Mouse (Mus musculus) megakaryocyte-erythroid progenitor cell, adult 5-6 weeks (primary cell): Measurements from ENCODE around the gene Gm20547. TPM values are rescaled to one million over a fixed set of nuclear protein-coding genes. Genes with fewer than 3 reads are reported as not detected.
"Not testable (repeated sequence)": the region's sequence is repeated elsewhere in the genome, so short reads cannot be mapped to it uniquely, and the experiment has no call there.

ENCODE experiments used
- ATAC-seq: replicated peaks from 2 replicates; pipeline ENCODE4 v1.8.0; 2016; ENCODE audit warnings: mild to moderate bottlenecking, inconsistent platforms; ENCODE audit not compliant: severe bottlenecking, poor library complexity, low FRiP score, low TSS enrichment
- total RNA-seq, 2 experiments: library from RNA; stranded (forward) in 1 of 2; stranded (reverse) in 1 of 2; fragments of 200-1000, 215-1000 nt in 1 of 2; fragments of >200 nt in 1 of 2; fragmentation: Nextera tagmentation in 1 of 2; gene quantifications; 2 replicates each; pipeline ENCODE4 v1.2.3; 2014 to 2017

Gene Gm20547
- not detected in 2 replicates for total RNA-seq (2014; fragmentation: Nextera tagmentation)
- total RNA-seq (2017), result not detected in 2 replicates

DNA sequence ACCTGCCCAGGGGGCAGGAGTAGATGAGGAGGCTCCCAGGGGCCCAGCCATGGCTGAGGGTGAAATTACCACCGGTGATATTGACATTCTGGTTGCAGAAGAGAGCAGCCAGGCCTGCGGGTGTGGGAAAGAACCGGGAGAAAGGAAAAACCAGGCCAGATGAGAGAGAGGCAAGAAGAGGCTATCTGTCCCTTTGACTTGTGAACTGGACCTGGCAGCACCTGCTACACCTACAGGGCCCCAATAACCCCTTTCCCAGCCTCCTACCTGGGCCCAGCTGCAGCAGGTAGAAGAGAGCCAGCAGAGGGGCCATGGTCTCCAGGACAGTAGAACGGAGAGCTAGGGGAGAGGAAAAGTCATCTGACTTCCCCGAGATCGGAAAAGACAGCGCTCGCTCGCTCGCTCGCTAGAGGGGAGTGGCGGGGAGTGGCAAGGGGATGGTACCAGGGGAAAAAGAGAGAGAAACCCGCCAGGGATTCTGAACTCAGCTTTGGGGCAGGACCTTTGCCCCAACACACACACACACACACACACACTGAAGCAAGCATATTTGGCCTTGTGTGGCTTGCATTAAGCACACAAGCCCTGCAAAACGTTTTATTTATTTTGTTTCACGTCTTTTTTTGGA lies at the start of gene Gm20547:
Gm20547 (minus strand) TSS at position 360 of the 628 bp plus-strand sequence.
- no peak for ATAC-seq

DNA sequence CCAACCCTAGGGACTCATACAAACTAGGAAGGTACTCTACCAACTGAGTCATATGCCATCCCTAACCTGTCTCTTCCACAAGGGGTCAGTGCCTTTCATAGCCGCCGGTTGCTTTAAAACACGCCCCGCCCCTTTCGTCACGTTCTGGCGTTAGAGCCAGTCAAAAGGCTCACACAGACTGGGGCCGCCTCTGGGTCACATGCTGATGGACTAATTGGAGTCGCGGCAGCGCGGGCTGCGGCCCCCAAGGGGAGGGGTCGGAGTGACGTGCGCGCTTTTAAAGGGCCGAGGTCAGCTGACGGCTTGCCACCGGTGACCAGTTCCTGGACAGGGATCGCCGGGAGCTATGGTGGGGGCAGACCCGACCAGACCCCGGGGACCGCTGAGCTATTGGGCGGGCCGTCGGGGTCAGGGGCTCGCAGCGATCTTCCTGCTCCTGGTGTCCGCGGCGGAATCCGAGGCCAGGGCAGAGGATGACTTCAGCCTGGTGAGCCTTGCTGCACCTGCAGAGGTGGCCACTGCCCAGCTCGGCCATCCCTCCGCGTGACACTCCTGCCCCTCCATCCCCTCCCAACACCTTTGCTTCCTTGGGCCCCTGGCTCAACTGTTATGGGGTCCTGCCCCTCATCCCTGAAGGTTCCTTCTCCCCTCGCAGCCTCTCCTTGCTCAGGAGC lies 49.4 kb upstream of the Gm20547 start, which contains the start of gene Neu1:
Neu1 (plus strand) TSS at position 193 of the 674 bp plus-strand sequence.
- peak; percentile 95 for ATAC-seq

DNA sequence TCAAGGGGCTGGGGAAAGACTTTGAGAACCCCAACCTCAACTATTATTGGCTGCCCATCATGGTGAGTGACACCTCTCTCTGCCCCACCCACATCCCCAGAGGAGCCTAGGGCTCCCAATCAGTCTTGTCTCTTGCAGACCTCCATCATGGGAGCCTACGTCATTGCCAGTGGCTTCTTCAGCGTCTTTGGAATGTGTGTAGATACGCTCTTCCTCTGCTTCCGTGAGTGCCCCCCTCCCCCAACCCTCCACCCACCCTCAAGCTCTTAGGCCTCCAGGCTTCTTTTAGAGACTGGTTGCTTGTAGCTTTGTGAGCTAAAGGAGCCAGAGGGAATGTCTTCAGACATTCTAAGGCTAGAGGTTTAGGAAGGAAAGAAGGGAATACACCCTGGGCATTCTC lies 47.0 kb upstream of the Gm20547 start:
- no peak for ATAC-seq

DNA sequence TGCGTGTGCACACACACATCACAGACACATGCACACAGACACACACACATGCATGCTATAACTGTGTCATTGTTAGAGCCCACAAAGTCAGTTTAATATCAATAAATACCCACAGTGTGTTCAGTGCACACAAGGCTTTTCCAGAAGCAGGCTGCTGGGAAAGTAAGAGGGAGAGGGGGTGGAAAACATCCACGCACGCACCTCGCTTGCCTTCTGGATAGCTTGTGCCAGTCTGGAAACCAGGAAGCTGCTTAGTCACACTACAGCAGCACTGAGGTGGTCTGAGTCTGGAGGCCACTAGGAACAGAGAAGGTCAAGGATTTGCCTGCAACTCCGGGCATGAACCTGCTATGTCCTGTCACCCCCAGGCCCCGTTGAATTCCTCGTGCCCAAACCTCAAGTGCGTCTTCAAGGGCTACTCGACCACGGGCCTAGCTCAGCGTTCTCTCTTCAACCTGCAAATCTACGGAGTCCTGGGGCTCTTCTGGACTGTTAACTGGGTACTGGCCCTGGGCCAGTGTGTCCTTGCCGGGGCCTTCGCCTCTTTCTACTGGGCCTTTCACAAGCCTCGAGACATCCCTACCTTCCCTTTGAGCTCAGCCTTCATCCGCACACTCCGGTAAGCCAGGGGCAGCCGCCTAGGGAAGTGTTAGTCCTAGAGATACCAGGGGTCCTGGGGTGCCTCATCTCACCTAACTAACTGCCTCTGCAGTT lies 45.6 kb upstream of the Gm20547 start:
- ATAC-seq, result no peak

- ATAC-seq, result no peak
These were observed 42.4 kb upstream of the Gm20547 start for GRCm38 (mm10) chr17:34924258-34924657.

DNA sequence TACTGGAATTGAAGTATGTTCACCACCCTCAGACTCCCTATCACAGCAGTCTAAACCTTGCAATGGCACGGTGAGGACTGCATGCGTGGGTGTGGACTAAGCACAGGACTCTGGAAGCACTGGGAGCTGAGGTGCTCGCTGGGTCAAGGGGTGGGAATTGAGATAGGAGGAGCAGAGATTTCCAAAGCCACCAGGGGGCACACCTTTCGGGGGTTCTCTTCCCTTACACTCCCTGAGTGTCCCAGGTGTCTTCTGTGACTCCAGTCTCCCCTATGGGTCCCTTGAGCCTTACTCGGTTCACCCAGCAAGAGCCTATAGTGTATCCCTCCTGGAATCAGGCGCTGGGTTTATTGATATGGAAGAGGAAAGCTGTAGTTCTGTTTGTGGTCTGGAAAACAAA lies 41.1 kb upstream of the Gm20547 start:
- ATAC-seq, result peak; percentile 42; the same call in 1 of the 2 replicates

- no peak for ATAC-seq
These were observed 35.3 kb upstream of the Gm20547 start for GRCm38 (mm10) chr17:34917188-34917587.

DNA sequence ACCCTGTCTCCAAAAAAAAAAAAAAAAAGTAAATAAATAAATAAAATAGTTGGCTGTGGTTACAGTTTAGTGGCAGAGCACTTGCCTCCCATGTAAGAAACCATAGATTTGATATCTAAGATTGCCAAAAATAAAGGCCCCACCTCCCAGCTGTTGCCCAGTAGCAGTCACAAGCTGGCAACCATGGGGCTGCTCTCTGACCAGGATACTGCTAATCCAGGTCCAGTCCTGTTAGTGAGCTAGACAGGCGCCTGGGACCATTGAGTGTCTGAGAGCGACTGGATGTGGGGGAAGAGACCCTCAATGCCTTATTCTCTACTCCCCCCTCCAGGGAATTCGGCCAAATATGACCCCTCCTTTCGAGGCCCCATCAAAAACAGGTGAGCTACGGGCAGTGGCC lies 34.5 kb upstream of the Gm20547 start:
- no peak for ATAC-seq

DNA sequence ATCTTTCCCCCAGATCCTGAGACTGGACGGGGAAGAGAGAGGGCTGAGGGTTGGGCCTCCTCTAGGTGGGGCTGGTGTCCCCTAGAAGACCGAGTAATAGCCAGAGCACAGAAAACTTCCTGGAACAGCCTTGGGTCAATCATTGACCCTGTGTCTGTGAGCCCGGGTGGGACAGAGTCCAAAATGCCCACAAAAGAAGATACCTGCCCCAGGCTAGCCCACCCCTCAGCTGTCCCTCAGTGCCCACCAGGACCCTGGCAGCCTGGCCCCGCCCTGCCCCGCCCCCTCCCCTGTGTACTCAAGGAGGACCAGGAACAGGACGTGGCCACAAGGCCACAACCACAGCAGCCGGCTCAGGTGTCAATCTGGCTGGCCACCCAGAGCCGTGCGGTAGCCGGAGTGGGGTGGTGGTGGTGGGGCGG lies 33.6 kb upstream of the Gm20547 start:
- no peak for ATAC-seq

DNA sequence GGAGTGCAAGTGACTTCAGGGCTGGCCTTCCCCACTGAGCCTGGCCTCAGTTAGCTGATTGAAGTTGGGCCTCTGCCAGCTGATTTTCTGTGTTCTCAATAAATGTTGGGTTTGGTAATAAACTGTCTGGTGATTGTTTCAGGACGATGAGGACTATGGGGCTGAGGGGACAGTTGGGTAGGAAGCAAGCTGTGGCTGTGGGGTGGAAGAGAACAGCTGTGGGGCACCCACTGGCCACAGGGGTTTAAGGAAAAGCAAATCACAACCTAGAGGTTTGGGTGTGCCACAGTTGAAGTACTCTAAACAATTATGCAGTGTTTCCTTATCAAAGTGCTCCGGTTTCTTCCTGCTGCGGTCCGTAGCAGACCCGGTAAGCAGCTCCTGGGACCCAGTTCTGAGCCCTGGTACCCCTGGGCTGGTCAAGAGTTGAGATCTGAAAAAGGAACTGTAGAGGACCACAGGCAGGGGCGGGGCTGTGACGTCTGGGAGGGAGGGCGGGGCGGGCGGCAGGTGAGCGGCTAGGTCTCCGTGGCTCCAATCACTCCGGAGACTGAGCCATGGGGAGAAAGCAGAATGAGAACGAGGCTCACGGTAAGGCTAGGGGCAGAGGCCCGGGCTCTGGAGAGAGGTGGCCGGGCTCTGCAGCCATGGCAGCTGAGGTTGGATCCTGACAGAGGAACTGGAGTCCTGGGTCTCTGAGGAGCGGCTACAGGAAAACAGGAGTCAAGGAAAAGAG lies 32.3 kb upstream of the Gm20547 start, which contains the start of gene Slc44a4:
Slc44a4 (plus strand) TSS at position 537 of the 736 bp plus-strand sequence.
- no peak for ATAC-seq

GRCm38 (mm10) chr17:34911945-34912351 lies 30.1 kb upstream of the Gm20547 start:
- peak; percentile 78 for ATAC-seq

GRCm38 (mm10) chr17:34910982-34911381 lies 29.1 kb upstream of the Gm20547 start:
- no peak for ATAC-seq

DNA sequence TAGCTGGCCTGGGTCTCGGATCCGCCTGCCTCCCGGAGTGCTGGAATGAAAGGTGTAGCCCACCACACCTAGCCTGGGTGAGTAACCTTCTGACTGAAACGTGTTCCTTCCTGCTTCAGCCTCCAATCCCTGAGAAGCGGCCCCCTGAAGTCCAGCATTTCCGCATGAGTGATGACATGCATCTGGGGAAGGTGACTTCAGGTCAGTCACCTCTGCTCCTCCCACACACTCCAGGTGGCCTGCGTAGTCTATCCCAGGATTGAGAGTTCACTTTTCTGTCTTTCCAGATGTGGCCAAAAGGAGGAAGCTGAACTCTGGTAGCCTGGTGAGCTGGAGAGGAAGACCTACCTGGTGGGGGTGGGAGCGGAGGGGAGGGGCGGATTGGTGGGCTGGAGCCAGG lies 21.1 kb upstream of the Gm20547 start:
- no peak for ATAC-seq

- not testable (repeated sequence) for ATAC-seq
These were observed 20.1 kb upstream of the Gm20547 start for GRCm38 (mm10) chr17:34901948-34902347.

GRCm38 (mm10) chr17:34900826-34901225 lies 19.0 kb upstream of the Gm20547 start:
- ATAC-seq, result not testable (repeated sequence)

DNA sequence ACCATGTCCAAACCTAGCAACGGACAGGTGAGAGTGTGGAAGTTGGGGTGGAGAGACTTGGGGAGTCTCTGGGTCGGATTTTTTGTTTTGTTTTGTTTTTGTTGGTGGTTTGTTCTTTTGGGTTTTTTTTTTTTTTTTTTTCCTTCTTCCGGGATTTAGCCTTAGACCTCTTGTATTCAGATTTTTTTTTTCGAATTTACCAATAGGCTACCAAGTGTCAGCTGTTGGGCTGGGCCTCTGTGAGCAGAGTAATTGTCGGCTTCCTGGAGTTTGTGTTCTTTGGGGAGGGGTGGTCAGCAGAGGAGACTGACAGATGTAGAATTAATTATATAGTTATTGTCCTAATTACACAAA lies 18.0 kb upstream of the Gm20547 start:
- no peak for ATAC-seq

- no peak for ATAC-seq
These were observed 17.4 kb upstream of the Gm20547 start for GRCm38 (mm10) chr17:34899053-34899889.

- no peak for ATAC-seq
These were observed 16.8 kb upstream of the Gm20547 start for GRCm38 (mm10) chr17:34898706-34899052.

DNA sequence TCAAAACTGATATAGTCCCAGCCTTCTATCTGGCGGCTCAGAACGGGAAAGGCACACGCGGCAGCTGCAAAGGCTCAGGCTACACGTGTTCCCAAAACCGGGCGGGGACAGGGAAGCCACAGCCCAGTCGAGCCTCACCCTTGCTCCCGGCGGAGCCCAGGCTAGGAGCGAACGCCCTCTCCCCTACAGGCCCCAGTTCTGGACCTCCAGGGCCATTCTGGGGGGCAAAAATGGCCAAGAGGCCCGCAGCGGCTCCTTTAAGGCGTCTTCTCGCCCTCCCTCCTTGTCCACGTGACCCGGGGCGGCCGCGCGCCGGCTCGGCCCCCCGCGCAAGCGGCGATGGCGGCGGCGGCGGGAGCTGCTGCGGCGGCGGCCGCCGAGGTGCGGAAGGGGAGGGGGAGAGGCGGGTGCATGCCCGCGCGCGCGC lies 16.3 kb upstream of the Gm20547 start, which contains the start of the genes C2 and Ehmt2:
C2 (minus strand) TSS at position 106 of the 427 bp plus-strand sequence.
Ehmt2 (plus strand) TSS at position 310 of the 427 bp plus-strand sequence.
- peak; percentile 42 for ATAC-seq
